Comparison of ENCODE assay signal across 21 mouse cellular contexts in the genomic region with DNA sequence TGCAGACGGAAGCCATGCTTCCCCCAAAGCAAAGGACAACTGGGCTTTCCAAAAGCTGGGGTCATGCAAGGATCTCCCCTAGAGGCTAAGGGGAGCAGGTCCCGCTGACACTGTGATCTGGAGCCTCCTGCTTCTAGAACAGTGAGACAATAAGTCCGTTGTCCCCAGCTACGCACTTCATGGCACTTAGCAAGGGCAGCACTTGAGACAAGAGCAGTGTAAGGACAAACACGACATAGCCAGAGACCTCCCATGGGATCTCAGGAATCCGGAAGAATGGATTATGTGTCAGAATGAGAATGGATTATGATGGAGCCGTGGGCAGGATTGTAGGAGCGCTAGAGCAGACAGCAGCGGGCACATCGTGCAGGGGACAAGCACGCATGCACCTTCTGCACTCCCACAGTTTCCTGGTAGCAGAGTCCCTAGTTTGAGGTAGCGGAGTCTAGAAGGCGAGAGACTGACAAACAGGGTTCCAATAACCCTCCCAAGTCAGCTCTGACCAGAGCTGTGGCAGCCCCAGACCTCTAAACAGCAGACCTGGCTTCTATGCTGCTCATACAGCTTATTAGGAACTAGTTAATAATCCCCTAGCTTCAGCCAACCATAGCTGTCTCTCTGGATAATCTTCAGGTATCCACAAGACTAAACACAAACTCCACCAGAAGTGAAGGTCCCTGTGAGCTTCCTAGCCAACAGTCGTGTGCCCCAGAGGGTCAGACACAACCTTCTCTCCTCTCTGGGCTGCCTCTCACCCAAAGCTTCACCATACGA. TPM values are rescaled to one million over a fixed set of nuclear protein-coding genes. Genes with fewer than 3 reads are reported as not detected.
DNase-seq lines count a peak whose midpoint lies in the region; ATAC-seq lines count a peak whose summit lies in the region.
"Had no signal": no experiment of that assay in that cellular context is flagged by ENCODE, and none has a peak within 500 bp of the region (broad histone marks: within the 10 kb centered on the region; RNA-seq: fewer than 3 reads in every experiment).

No protein-coding gene starts in this region.

- ATAC-seq in frontal cortex, adult (ENCODE audit: low TSS enrichment) = peak; percentile 38; the same call in 1 of the 2 replicates
- ATAC-seq: CD4-positive, CD25-positive, alpha-beta regulatory T cell, adult 4 months; forebrain, embryonic 15.5 days; inflammation-experienced regulatory T-cells, adult 6 months; liver, postnatal 0 days had no signal

- DNase-seq in frontal cortex, postnatal 25 days (ENCODE audit: low spot score in 2 of 2) = no peak
- peak; percentile 10 to 33 for DNase-seq in kidney, adult 8-10 months
- peak; percentile 64 to 75 for DNase-seq in lung, adult 18-20 months
- DNase-seq in lung, postnatal 25 days (ENCODE audit: low spot score) = peak; percentile 54
- DNase-seq in gastrocnemius, postnatal 25 days = no peak
- DNase-seq in adrenal gland, adult 8-10 months = no peak
- no peak for DNase-seq in urinary bladder, postnatal 10 days (ENCODE audit: low spot score)
- DNase-seq: cerebellum, adult 11-12 months; gastrocnemius, adult 2 months; heart, adult 18-20 months; liver; liver, postnatal 0 days; right cerebral cortex, postnatal 14 days; thymus, postnatal 4 days had no signal

RNA-seq across cellular contexts. Expression of gene Olfr1274-ps, which starts 50.7 kb away (rescaled TPM):
- total RNA-seq in gastrocnemius, postnatal 25 days (2021) = not detected
- total RNA-seq in adrenal gland, adult 8-10 months (2022) = not detected
- total RNA-seq: adrenal gland, adult 18-20 months; gastrocnemius, adult 2 months; heart, adult 18-20 months; layer of hippocampus, postnatal 25 days; left cerebral cortex, postnatal 25 days had no signal

Comparison
In these comparisons a context has a peak if more than half of its experiments do, and no peak if none do; other contexts are left out.
1. DNase-seq: peak in kidney, adult 8-10 months (2 of 2), lung, adult 18-20 months (2 of 2) and lung, postnatal 25 days (single experiment); none in frontal cortex, postnatal 25 days (0 of 2), gastrocnemius, postnatal 25 days (single experiment), adrenal gland, adult 8-10 months (single experiment) and urinary bladder, postnatal 10 days (single experiment).